Mouse (Mus musculus) kidney, adult 8-10 months (tissue): ENCODE data around the gene Calca.

Experiments
- DNase-seq, 2 experiments: peaks; one replicate each; pipeline ENCODE4 v3.0.0; 2022

The Calca gene

DNA sequence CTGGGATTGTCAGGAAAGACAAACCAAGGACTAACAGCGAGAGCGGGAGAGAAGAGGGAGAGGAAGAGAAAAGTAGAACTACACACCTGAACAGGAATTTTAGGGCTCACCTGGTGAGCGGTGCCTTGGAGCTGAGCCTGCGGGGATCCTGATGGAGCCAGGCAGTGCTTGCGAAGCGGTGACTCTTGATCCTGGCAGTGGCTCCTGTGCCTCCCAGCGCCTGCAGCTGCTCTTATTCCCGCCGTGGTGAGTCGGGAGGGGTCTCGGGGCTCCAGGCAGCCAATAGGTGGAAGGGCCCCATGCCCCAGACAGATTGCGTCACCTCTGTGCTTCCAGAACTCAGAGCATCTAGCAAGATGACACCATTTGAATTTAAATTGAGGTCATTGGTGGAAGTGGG lies at the start of gene Calca:
TSS of gene Calca (minus strand) at position 256 of the 400 bp plus-strand sequence.
- peak; percentile 2 for DNase-seq

DNA sequence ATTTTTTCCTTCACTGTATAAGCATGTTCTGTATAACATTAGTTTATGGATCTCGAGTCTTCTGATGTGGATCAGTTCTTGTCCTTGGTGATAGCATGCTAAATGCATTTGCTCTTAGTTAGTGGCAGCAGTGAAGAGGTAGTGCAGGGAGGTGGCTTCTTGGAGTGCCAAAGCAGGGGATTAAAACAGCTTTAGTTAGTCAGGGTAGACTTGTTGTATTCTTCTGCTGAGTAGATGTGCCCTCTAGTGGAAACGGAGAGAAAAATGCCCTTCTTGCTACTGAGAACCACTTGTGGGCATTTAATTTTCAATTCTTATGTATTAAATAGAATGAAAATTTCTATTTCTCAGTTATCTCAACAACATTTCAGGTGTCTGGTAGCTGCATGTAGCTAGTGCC lies 36.5 kb upstream of the Calca start:
- DNase-seq: peak; percentile 2

DNA sequence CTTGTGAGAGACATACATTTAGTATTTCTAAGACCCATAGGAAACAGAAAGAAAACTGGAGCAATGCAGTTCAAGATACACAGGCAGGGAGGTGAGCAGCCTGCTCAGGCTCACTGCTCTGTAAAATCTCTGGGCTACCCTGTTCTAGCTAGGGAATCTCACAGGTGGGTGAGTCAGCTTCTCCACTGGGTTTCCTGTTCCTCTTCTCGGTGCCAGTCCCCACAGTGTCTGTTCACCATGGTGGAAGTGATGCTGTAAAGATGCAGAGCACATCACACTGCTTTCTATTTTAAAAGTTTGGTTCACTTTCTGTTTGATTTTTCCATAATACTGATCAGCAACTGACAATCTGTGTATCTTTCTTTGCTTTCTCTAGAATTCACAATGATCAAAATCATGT lies 35.2 kb upstream of the Calca start:
- no peak for DNase-seq

DNA sequence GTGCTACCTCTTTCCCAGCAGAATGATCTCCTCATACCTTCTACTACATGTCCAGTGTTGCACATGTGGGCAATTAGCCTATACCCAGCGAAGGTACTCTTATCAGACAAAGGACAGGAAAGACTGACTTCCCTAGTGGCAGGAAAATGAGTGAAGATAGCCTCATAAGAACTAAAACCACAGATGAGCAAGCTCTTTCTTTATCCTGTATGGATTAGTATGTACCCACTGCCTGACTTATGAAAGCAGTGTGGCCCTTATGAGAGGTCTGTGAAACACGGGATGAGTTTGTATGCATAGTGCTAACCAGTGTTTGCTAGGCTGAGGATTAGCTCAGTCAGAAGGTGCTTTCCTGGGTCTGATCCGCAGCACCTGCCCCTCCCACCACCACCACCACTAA lies 13.6 kb upstream of the Calca start:
- DNase-seq: no peak

DNA sequence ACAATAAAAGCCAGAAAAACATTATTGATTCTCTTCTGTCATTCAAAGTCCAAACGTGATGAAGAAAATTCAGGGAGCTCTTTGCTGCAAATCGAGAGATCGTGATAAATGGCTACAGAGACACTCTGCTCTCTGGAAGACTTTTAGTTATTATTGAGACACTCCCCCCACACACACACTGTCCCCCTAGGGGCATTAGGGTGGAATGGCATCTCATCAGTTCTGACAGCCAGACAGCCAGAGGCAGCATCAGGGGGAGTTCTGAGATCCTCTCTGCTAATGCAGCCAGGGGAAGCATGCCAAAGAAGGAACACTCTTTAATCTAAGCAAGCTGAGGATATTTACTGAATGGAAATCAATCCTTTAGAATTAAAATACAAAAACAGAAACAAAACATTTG lies 12.6 kb upstream of the Calca start:
- DNase-seq: no peak

DNA sequence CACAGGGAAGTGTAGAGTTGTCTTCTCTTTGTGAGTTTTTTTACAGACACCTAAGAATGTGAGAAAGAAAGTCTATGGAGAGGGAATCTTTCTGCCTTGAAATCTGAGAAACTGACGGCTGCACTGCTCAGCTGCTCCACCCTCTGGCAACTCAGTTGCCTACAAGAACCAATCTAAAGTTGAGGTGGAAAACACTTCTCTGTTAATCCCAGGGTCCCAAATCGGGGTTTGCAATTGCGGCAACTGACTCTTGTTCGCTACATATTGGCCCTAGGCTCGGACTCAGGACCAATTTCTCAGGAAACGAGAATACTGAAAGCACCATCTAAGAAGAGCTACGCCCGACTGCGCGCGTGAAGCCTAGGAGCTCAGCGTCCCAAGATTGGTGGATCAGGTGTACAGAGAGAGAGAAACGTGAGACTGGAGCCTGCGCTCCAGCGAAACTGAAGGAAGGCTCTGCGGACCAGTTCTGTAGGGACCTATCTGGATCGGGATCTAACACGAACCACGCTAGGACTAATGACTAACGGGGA lies 522 bp downstream of the Calca start:
- peak; percentile 9 to 48 for DNase-seq

DNA sequence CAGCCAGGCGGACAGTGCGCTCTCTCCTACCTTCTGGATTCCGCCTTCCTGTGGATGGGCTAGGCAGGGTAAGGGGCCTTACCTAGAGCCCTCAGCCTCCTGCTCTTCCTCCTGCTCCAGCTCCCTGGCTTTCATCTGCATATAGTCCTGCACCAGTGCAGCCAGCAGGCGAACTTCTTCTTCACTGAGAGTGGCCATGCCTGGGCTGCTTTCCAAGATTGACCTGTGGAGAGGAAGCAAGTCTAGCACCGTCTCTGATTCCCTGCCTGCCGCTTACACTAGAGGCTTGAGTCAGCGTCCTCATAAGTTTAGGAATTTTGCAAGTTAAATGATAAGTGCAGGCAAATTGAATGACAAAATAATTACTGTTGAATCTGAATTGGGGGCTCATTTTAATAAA lies 1.8 kb downstream of the Calca start:
- no peak for DNase-seq

DNA sequence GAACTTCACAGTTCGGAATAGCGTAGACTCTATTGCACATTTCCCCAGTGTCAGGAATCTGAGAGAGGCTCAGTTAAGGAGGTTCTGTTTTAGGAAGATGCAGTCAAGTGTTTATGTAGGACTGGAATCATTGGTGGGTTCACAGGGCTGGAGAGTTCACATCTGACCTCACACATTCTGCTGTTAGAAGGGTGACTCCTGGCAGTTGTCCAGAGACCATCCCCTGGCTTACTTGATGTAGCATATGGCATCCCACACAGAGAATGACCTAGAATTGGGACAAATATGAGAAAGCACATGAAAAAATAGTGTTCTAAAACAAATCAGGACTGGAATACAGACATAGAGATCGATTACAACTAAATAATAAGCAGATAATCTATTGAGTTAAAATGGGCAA lies 10.2 kb downstream of the Calca start:
- DNase-seq: no peak

DNA sequence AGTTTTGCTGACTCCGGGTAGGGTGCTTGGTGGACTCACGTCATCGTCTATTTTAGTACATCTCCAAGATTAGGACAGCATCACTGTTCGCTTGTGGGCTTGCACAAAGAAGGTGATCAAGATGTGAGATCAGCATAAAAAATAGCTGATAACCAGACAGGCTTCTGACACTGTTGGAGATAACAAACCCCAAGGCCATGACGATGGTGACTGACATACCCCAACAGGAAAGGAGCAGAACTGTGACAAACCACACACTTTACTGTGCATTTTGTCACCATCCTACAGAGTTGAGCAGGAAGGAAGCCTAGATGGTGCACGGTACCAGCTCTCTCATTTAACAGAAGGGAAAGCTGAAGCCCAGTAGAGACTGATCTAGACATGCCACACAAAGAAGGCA lies 19.4 kb downstream of the Calca start:
- DNase-seq: no peak

DNA sequence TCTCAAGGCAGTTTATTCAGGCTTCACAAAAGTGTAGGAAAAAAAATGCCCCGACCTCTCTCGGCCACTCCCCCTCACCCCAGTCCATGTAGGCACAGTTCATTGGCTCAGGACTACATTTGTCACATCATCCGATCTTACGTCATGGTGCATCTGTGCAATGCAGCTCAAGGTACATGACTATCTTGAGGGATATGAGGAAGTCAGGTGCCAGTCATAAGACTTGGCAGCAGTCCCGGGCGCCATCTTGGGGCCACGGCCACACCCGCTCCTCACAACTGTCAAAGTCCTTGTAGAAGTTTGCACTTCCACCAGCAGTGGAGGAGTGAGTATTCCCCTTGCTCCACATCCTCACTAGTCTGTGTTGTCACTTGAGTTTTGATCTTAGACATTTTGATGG lies 41.8 kb downstream of the Calca start:
- DNase-seq: peak in 1 of 2 experiments; percentile 18

DNA sequence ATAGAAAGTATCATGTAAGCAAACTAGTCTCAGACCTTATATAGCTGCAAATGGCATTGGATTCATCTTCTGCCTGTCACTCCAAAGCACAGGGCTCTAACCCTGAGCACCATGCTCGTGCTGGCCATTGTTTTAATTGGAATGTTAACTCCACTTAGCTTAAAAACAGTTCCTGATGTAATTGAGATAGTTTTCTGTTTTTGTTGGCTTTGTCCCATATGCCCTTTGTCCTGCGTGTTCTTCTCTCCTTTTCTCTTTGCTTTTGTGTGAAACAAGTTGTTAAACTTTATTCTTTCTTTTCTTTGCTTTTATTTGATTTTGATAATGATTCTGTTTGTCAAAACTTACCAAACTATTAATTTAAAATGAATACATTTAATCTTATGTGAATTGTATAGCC lies 53.7 kb downstream of the Calca start:
- DNase-seq: peak; percentile 26 to 37
